Mouse (Mus musculus): ENCODE measurements around the gene Arnt. TPM values are rescaled to one million over a fixed set of nuclear protein-coding genes. Genes with fewer than 3 reads are reported as not detected.
"Not testable (repeated sequence)": the region's sequence is repeated elsewhere in the genome, so short reads cannot be mapped to it uniquely, and the experiment has no call there.

Arnt gene
- polyA plus RNA-seq, 1 experiment from 2014 or later: 56.1 TPM

DNA sequence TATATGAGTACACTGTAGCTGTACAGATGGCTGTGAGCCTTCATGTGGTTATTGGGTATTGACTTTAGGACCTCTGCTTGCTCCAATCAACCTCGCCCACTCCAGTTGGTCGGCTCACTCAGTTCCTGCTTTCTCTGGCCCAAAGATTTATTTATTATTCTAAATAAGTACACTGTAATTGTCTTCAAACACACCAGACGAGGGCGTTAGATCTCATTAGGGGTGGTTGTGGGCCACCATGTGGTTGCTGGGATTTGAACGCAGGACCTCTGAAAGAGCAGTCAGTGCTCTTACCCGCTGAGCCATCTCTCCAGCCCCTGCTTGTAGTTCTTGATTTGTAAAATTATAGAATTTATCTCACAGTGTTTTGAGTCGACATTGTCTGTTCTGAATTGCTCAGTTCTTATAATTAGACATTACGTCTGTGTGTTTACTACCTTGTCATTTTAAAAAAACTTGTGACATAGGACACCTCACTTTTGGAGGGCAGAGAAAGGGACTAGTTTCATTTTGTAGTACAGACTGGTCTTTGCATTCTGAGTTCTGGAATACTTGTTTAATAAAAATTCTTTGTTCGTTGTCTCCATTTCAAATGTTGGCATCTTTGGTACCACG lies 780 bp upstream of the Arnt start:
- no peak for ATAC-seq (ENCODE audit: low FRiP score, low read depth)
- 72% methylated on average over 10 of the region's 10 CpGs for WGBS
- Histone ChIP-seq H3K36me3 (peaks cover 19% of the 10 kb centered on the region), H3K4me3 (peak overlapping the region; percentile 86), H3K27ac (no peak overlapping the region), H3K4me2 (replicated peaks) (peak overlapping the region; percentile 75), H3K4me1 (peaks cover 17% of the 10 kb centered on the region), H3K9ac (no peak overlapping the region), H3K9me3 (no peaks in the 10 kb centered on the region), H3K27me3 (0 out of 2 replicates have a peak, but pooled peaks cover 3% of the 10 kb centered on the region)

GRCm38 (mm10) chr3:95434983-95435370 lies 789 bp downstream of the Arnt start:
- peaks cover 17% of the 10 kb centered on the region for H3K4me1 ChIP-seq
- H3K27ac ChIP-seq: peak overlapping the region; percentile 78
- no peaks in the 10 kb centered on the region for H3K9me3 ChIP-seq
- H3K4me2 ChIP-seq (replicated peaks): peak overlapping the region; percentile 75
- peak overlapping the region; percentile 86 for H3K9ac ChIP-seq
- 3% methylated on average over 7 of the region's 7 CpGs for WGBS
- H3K4me3 ChIP-seq: peak overlapping the region; percentile 86
- ATAC-seq (ENCODE audit: low FRiP score, low read depth): no peak
- peaks cover 30% of the 10 kb centered on the region for H3K36me3 ChIP-seq
- H3K27me3 ChIP-seq: no peaks in the 10 kb centered on the region

- H3K27ac ChIP-seq: no peak overlapping the region
- peak overlapping the region; percentile 75 for H3K4me2 ChIP-seq (replicated peaks)
- H3K36me3 ChIP-seq: peaks cover 30% of the 10 kb centered on the region
- ATAC-seq (ENCODE audit: low FRiP score, low read depth): no peak
- no peak overlapping the region for H3K9ac ChIP-seq
- WGBS: 61% methylated on average over 1 of the region's 1 CpGs
- H3K9me3 ChIP-seq: no peaks in the 10 kb centered on the region
- no peaks in the 10 kb centered on the region for H3K27me3 ChIP-seq
- peak overlapping the region; percentile 86 for H3K4me3 ChIP-seq
- peaks cover 17% of the 10 kb centered on the region for H3K4me1 ChIP-seq
These were observed 1.4 kb downstream of the Arnt start for GRCm38 (mm10) chr3:95435561-95435960.

GRCm38 (mm10) chr3:95438636-95439035 lies 4.4 kb downstream of the Arnt start:
- not testable (repeated sequence) for H3K9ac ChIP-seq; H3K4me3 ChIP-seq; ATAC-seq (ENCODE audit: low FRiP score, low read depth); H3K4me2 ChIP-seq (replicated peaks); H3K27me3 ChIP-seq; H3K27ac ChIP-seq; H3K9me3 ChIP-seq
- 95% methylated on average over 4 of the region's 4 CpGs for WGBS
- H3K4me1 ChIP-seq: peaks cover 17% of the 10 kb centered on the region
- H3K36me3 ChIP-seq: peaks cover 35% of the 10 kb centered on the region

- Histone ChIP-seq H3K9ac (no peak overlapping the region), H3K9me3 (no peaks in the 10 kb centered on the region), H3K4me3 (no peak overlapping the region), H3K4me2 (replicated peaks) (no peak overlapping the region), H3K27me3 (no peaks in the 10 kb centered on the region), H3K4me1 (peaks cover 17% of the 10 kb centered on the region), H3K36me3 (peaks cover 38% of the 10 kb centered on the region), H3K27ac (no peak overlapping the region)
- no peak for ATAC-seq (ENCODE audit: low FRiP score, low read depth)
These were observed 5.5 kb downstream of the Arnt start for GRCm38 (mm10) chr3:95439670-95440069.

DNA sequence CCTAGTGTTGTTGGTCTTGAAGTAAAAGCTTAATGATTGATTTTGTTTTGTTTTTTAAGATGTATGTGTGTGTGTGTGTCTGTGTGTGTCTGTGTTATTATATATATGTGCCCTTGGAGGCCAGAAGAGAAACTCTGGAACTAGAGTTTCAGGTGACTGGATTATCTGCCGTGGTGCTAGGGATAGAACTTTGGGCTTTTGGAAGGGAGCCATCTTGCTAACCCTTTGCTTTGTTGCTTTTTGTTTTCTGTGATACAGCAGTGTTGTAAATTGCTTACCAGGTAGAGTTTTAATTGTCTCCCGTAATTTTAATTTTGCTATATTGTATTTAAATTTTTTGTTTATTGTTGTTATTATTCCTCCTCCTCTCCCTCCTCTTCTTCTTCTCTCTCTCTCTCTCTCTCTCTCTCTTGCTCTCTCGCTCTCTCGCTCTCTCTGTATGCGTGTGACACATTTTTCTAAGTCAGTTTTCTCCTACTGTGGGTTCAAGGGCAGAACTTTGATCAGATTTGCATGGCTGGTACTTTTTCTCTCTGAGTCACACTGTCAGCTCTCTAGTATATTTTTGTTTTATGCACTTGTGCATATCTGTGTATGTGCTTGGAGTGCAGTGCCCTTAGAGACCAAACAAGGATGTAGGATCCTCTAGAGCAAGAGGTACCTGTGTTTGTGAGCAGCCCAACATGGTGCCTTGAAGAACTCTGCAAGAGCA lies 8.4 kb downstream of the Arnt start:
- peaks cover 27% of the 10 kb centered on the region for H3K36me3 ChIP-seq
- H3K4me3 ChIP-seq: no peak overlapping the region
- ATAC-seq (ENCODE audit: low FRiP score, low read depth): no peak
- no peak overlapping the region for H3K9ac ChIP-seq
- H3K9me3 ChIP-seq: no peaks in the 10 kb centered on the region
- H3K27ac ChIP-seq: no peak overlapping the region
- peaks cover 6% of the 10 kb centered on the region; the same call in 1 of the 2 replicates for H3K4me1 ChIP-seq
- WGBS: 86% methylated on average over 5 of the region's 5 CpGs
- H3K4me2 ChIP-seq (replicated peaks): no peak overlapping the region
- no peaks in the 10 kb centered on the region for H3K27me3 ChIP-seq

GRCm38 (mm10) chr3:95445311-95445710 lies 11.1 kb downstream of the Arnt start:
- H3K27ac ChIP-seq: no peak overlapping the region
- no peak for ATAC-seq (ENCODE audit: low FRiP score, low read depth)
- 82% methylated on average over 4 of the region's 4 CpGs for WGBS

DNA sequence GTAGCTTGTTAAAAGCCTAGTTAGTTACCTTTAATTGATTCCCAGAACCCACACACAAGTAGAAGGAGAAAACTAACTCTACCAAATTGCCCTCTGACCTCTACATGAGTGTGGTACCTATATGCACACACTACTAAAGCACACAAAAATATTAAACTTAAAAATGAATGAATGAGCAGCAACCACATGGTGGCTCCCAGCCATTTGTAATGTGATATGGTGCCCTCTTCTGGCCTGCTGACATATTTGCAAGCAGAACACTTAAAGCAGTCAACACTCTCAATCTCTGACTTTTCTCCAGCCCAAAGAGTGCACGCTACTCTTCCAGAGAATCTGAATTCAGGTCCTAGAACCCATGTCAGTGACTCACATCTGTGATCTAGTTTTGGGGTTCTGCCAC lies 16.2 kb downstream of the Arnt start:
- Histone ChIP-seq H3K4me1 (peaks cover 4% of the 10 kb centered on the region; the same call in 1 of the 2 replicates), H3K4me3 (no peak overlapping the region), H3K27me3 (no peaks in the 10 kb centered on the region), H3K9me3 (no peaks in the 10 kb centered on the region), H3K27ac (no peak overlapping the region), H3K36me3 (peaks cover 47% of the 10 kb centered on the region), H3K9ac (no peak overlapping the region), H3K4me2 (replicated peaks) (no peak overlapping the region)
- 62% methylated on average over 1 of the region's 1 CpGs for WGBS
- ATAC-seq (ENCODE audit: low FRiP score, low read depth): no peak

More at GRCm38 (mm10) chr3:95445311-95445710, 11.1 kb downstream of the Arnt start:
- H3K36me3 ChIP-seq: peaks cover 19% of the 10 kb centered on the region
- no peaks in the 10 kb centered on the region for H3K27me3 ChIP-seq
- peaks cover 6% of the 10 kb centered on the region; the same call in 1 of the 2 replicates for H3K4me1 ChIP-seq
- H3K4me2 ChIP-seq (replicated peaks): no peak overlapping the region
- H3K9ac ChIP-seq: no peak overlapping the region
- no peaks in the 10 kb centered on the region for H3K9me3 ChIP-seq
- H3K4me3 ChIP-seq: no peak overlapping the region

- Histone ChIP-seq H3K27ac (no peak overlapping the region), H3K4me3 (no peak overlapping the region), H3K4me1 (no peaks in the 10 kb centered on the region), H3K27me3 (no peaks in the 10 kb centered on the region), H3K36me3 (peaks cover 47% of the 10 kb centered on the region), H3K4me2 (replicated peaks) (no peak overlapping the region), H3K9me3 (no peaks in the 10 kb centered on the region), H3K9ac (no peak overlapping the region)
- ATAC-seq (ENCODE audit: low FRiP score, low read depth): no peak
- WGBS: 95% methylated on average over 3 of the region's 3 CpGs
These were observed 16.7 kb downstream of the Arnt start for GRCm38 (mm10) chr3:95450915-95451314.

GRCm38 (mm10) chr3:95456367-95456766 lies 22.2 kb downstream of the Arnt start:
- H3K9me3 ChIP-seq: no peaks in the 10 kb centered on the region
- no peak overlapping the region for H3K9ac ChIP-seq
- 99% methylated on average over 5 of the region's 5 CpGs for WGBS
- H3K36me3 ChIP-seq: peaks cover 53% of the 10 kb centered on the region
- no peak for ATAC-seq (ENCODE audit: low FRiP score, low read depth)
- H3K4me1 ChIP-seq: no peaks in the 10 kb centered on the region
- H3K27me3 ChIP-seq: no peaks in the 10 kb centered on the region
- H3K4me2 ChIP-seq (replicated peaks): no peak overlapping the region
- no peak overlapping the region for H3K4me3 ChIP-seq
- H3K27ac ChIP-seq: no peak overlapping the region

DNA sequence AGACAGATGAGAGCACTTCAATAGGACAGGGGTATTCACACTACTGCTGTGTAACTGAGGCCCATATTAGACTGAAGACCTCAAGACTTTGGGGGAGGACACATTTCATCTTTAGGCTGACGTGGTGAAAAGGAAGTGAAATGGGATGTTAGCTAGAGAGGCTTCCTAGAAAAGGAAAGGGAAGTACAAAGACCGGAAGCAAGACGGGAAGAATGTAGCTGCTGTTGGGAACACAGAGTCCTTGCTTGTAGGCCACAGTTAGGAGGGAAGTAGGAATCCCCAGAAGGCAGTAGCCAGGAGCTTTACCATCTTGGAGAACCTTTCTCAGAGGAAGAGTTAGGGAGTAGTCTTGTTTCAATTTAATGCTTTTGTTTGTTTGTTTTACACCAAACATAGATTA lies 23.6 kb downstream of the Arnt start:
- H3K4me2 ChIP-seq (replicated peaks): no peak overlapping the region
- H3K27ac ChIP-seq: no peak overlapping the region
- H3K4me3 ChIP-seq: no peak overlapping the region
- no peak for ATAC-seq (ENCODE audit: low FRiP score, low read depth)
- H3K27me3 ChIP-seq: no peaks in the 10 kb centered on the region
- H3K9me3 ChIP-seq: no peaks in the 10 kb centered on the region
- peaks cover 53% of the 10 kb centered on the region for H3K36me3 ChIP-seq
- no peak overlapping the region for H3K9ac ChIP-seq
- 87% methylated on average over 3 of the region's 3 CpGs for WGBS
- no peaks in the 10 kb centered on the region for H3K4me1 ChIP-seq

DNA sequence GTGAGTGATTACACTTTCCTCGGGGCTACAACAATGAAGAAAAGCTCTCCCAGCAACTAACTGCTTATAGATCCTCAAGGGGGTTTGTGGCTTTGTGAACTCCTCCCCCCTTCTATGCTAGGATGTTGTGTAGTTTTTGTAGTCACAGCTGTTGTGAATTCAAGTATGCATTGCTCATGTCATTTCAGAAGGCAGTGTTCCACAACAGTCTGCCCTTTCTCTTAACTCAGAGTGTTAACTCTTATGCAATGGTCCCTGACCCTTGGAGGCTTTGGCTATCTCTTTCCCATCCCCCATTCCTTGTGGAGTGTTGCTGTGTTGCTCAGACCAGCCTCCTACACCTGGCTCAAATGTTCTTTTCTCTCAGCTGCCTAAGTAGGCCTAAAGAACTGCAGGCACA lies 25.2 kb downstream of the Arnt start:
- no peak overlapping the region for H3K4me3 ChIP-seq
- H3K36me3 ChIP-seq: peaks cover 39% of the 10 kb centered on the region
- WGBS: 71% methylated on average over 1 of the region's 1 CpGs
- no peaks in the 10 kb centered on the region for H3K4me1 ChIP-seq
- no peak overlapping the region for H3K4me2 ChIP-seq (replicated peaks)
- H3K27ac ChIP-seq: no peak overlapping the region
- no peaks in the 10 kb centered on the region for H3K27me3 ChIP-seq
- no peaks in the 10 kb centered on the region for H3K9me3 ChIP-seq
- no peak overlapping the region for H3K9ac ChIP-seq
- ATAC-seq (ENCODE audit: low FRiP score, low read depth): no peak

GRCm38 (mm10) chr3:95463852-95464251 lies 29.7 kb downstream of the Arnt start:
- H3K36me3 ChIP-seq: peaks cover 52% of the 10 kb centered on the region
- no peaks in the 10 kb centered on the region for H3K4me1 ChIP-seq
- ATAC-seq (ENCODE audit: low FRiP score, low read depth): no peak
- H3K27ac ChIP-seq: no peak overlapping the region
- H3K4me3 ChIP-seq: no peak overlapping the region
- no peaks in the 10 kb centered on the region for H3K27me3 ChIP-seq
- H3K9me3 ChIP-seq: no peaks in the 10 kb centered on the region
- no peak overlapping the region for H3K4me2 ChIP-seq (replicated peaks)
- H3K9ac ChIP-seq: no peak overlapping the region
